Mouse (Mus musculus): ENCODE data around the gene Zdhhc7. TPM values are rescaled to one million over a fixed set of nuclear protein-coding genes. Genes with fewer than 3 reads are reported as not detected.
A peak's percentile ranks its signal among the peaks of the same experiment; 100 is the strongest.

Gene Zdhhc7
- polyA plus RNA-seq, 1 experiment: 62.2 TPM

- peak; percentile 30 for DNase-seq (ENCODE audit: low read depth)
Measured at GRCm38 (mm10) chr8:120071684-120072083, 29.6 kb downstream of the Zdhhc7 start.

DNA sequence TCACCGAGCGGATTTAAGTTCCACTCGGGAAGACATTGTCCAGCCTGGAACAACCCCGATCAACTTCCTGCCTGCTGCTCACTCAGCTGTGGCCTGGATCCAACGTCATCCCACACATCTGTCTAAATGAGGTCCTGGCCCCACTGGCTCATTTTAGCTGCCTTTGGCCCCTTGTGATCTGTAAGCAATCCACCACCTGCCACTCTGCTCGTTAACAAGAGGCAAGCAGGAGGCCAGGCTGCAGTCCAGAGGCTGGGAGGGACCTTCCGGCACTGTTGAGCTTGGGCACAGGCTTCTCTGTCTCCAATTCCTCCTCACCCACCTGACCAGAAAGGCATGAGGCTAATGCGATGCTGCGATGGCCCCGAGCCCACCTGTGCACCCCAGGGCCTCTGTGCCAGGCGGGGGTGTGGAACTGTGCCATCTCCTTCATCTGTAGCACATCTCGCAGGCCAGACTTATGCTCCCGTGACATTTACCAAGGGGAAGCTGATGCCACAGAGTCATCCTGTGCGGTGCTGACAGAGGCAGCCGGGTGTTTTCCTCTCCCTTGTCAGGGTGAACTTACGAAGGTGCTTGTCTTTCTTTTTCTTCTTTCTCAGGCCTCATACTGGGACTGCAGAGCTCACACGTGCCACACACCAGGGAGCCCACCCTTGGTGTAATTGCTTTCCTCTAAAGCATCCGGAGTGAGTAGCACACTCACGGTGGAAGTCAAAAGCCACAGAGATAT lies 33.2 kb downstream of the Zdhhc7 start:
- no peak for DNase-seq (ENCODE audit: low read depth)

DNA sequence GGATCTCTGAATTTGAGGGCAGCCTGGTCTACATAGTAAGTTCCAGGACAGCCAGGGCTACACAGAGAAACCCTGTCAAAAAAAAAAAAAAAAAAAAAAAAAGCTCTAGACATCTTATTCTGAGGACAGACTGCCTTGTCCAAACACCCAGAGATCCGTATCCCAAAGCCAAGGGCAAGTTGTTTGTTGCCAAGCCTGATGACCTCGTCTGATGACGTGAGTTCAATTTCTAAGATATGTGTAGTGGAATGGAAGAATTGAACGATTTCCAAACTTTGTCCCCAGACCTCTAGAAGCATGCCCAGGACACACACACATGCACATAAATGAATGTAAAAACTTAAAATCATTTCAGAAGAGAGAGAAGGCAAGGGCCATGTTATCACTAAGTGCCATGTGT lies 35.1 kb downstream of the Zdhhc7 start:
- DNase-seq (ENCODE audit: low read depth): no peak

- DNase-seq (ENCODE audit: low read depth): no peak
Measured at GRCm38 (mm10) chr8:120065611-120066010, 35.7 kb downstream of the Zdhhc7 start.

GRCm38 (mm10) chr8:120063326-120063725 lies 38.0 kb downstream of the Zdhhc7 start:
- DNase-seq (ENCODE audit: low read depth): no peak

- DNase-seq (ENCODE audit: low read depth): no peak
Measured at GRCm38 (mm10) chr8:120062742-120063141, 38.5 kb downstream of the Zdhhc7 start.

DNA sequence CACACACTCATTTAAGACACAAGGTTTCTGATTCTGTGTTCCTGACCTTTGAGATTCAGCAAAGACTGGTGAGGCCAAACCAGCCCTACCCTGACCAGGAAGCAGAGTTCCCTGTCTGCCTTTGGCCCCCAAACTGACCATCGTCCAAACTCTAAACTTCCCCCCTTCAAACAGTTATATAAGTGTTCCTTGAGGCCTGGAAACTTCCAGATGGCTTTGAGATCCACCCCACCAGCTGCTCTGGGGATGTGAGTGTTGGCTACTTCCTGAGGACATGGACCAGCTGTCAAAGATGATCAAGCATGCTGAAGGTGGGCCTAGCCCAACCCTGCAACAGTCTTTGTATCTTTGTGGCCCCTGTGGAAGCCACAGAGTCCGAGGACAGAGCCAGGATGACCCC lies 44.2 kb downstream of the Zdhhc7 start:
- no peak for DNase-seq (ENCODE audit: low read depth)

- DNase-seq (ENCODE audit: low read depth): no peak
Measured at GRCm38 (mm10) chr8:120054833-120055232, 46.4 kb downstream of the Zdhhc7 start.

GRCm38 (mm10) chr8:120052318-120052717 lies 49.0 kb downstream of the Zdhhc7 start:
- no peak for DNase-seq (ENCODE audit: low read depth)

- no peak for DNase-seq (ENCODE audit: low read depth)
Measured at GRCm38 (mm10) chr8:120051908-120052307, 49.4 kb downstream of the Zdhhc7 start.

GRCm38 (mm10) chr8:120051006-120051405 lies 50.3 kb downstream of the Zdhhc7 start:
- DNase-seq (ENCODE audit: low read depth): no peak

GRCm38 (mm10) chr8:120050376-120050775 lies 50.9 kb downstream of the Zdhhc7 start:
- no peak for DNase-seq (ENCODE audit: low read depth)

DNA sequence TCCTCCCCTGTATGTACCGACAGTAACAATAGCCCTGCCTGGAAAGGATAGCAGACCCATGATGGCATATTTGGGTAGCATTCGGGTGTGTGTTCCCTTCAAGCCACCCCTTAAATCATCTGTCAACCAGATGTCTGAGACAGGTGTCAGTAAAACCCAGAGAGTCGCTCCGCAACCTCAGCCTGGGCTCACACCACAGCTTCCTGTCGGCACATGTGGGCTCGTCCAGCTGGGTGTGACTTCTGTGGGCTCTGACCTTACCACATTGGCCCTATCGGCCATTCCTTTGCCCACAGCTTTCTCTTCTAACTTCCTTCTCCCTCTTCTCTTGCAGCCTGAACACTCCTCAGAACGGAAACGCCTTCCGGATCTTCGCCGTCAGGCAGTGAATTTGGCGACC lies 51.3 kb downstream of the Zdhhc7 start:
- no peak for DNase-seq (ENCODE audit: low read depth)

GRCm38 (mm10) chr8:120046258-120047020 lies 54.8 kb downstream of the Zdhhc7 start:
- no peak for DNase-seq (ENCODE audit: low read depth)

- DNase-seq (ENCODE audit: low read depth): no peak
Measured at GRCm38 (mm10) chr8:120045471-120045870, 55.8 kb downstream of the Zdhhc7 start.

- DNase-seq (ENCODE audit: low read depth): no peak
Measured at GRCm38 (mm10) chr8:120044907-120045306, 56.4 kb downstream of the Zdhhc7 start.

DNA sequence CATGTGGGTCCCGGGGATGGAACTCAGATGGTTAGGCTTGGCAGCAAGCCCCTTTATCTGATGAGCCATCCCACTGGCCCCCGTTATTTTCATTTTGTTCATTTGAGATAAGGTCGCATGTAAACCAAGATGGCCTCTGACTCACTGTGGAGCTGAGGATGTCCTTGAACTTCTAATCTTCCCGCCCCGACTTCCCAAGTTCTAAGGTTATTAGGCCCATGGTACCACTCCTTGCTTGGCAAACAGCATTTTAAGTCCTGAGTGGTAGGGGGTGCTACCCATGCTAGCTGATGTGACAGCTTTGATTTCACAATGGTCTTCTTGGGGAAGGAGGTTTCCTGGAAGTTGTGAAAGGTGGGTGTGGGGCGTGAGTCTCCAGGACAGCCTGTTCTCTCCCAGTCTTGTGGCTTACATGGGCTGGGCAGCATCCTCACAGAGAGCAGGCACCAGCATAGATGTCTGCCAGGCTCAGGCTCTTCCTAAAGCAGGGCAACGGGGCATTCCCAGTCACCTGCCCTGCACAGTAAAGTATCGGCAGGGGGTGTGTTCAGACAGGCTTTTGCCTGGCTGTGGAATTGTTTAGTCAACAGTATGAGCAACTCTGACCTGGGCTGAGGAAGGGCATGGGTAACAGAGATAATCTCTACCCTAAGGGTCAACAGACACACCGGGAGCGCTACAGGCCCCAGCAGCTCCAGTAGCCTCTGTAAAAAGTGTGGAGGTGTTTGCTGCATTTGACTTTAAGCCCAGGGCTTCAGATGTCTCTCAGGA lies 58.6 kb downstream of the Zdhhc7 start:
- no peak for DNase-seq (ENCODE audit: low read depth)

GRCm38 (mm10) chr8:120040861-120041260 lies 60.4 kb downstream of the Zdhhc7 start:
- DNase-seq (ENCODE audit: low read depth): no peak

DNA sequence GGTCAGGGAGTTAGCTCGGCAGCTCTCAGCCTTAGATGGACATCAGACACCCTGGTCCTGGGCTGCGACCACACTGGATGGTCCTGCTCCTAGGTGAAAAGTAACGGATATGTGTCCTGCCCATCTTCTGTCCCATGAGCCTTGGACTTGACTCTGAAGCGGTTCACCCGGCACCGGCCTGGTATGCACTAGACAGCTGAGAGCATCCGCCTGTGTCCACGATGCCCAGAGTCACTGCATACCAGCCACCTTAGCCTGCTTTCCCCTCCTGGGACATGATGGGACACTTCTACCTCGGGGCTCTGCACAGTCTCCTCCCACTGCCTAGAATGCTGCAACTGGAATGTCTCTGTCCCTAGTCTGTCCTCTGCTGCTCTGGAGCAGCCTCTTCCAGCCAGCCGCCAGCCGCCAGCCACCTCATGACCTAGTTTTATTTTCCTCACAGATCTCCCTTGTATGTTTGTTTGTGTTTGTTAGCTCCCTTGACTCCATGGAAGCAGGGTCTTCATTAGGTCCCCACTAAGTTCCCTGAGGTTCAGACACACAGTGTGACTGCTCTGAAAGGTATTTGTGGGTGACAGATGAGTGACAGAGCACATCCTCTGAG lies 61.9 kb downstream of the Zdhhc7 start:
- DNase-seq (ENCODE audit: low read depth): no peak

GRCm38 (mm10) chr8:120038741-120039140 lies 62.5 kb downstream of the Zdhhc7 start:
- DNase-seq (ENCODE audit: low read depth): no peak

DNA sequence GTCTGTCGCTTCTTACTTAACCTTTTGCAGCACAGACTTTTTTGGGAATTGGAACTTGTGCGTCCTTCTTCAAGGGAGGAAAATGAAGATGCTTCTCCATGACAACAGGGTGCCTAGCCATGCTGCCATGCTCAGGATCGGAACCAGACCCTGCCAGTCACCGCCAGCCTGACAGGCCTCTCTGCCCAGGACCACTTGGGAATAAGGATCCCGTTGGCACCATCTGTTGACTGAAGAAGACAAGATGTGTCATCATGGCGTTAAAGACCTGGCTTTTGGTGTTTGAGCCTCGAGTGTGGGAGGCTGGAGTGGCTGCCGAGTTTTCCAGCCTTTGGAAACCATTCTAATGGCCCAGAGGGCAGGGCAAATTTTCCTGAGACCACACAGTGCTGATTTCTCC lies 63.7 kb downstream of the Zdhhc7 start:
- DNase-seq (ENCODE audit: low read depth): no peak

- DNase-seq (ENCODE audit: low read depth): no peak
Measured at GRCm38 (mm10) chr8:120037199-120037598, 64.1 kb downstream of the Zdhhc7 start.
